Mouse (Mus musculus): ENCODE measurements around the gene Kalrn.
"Not testable (repeated sequence)": the region's sequence is repeated elsewhere in the genome, so short reads cannot be mapped to it uniquely, and the experiment has no call there.

Gene Kalrn

GRCm38 (mm10) chr16:34316253-34316652, 257.1 kb downstream of the Kalrn start:
- DNase-seq (ENCODE audit: low read depth, low spot score): no peak

GRCm38 (mm10) chr16:34314071-34314470, 259.3 kb downstream of the Kalrn start:
- no peak for DNase-seq (ENCODE audit: low read depth, low spot score)

- DNase-seq (ENCODE audit: low read depth, low spot score): no peak
Measured at GRCm38 (mm10) chr16:34311577-34311976, 261.8 kb downstream of the Kalrn start.

GRCm38 (mm10) chr16:34310363-34310762, 263.0 kb downstream of the Kalrn start:
- no peak for DNase-seq (ENCODE audit: low read depth, low spot score)

- no peak for DNase-seq (ENCODE audit: low read depth, low spot score)
Measured at GRCm38 (mm10) chr16:34308324-34308723, 265.0 kb downstream of the Kalrn start.

GRCm38 (mm10) chr16:34307458-34307857, 265.9 kb downstream of the Kalrn start:
- no peak for DNase-seq (ENCODE audit: low read depth, low spot score)

- DNase-seq (ENCODE audit: low read depth, low spot score): no peak
Measured at GRCm38 (mm10) chr16:34305586-34305985, 267.7 kb downstream of the Kalrn start.

- not testable (repeated sequence) for DNase-seq (ENCODE audit: low read depth, low spot score)
Measured at GRCm38 (mm10) chr16:34303818-34304217, 269.5 kb downstream of the Kalrn start.

- no peak for DNase-seq (ENCODE audit: low read depth, low spot score)
Measured at GRCm38 (mm10) chr16:34302503-34302902, 270.8 kb downstream of the Kalrn start.

GRCm38 (mm10) chr16:34302063-34302462, 271.3 kb downstream of the Kalrn start:
- DNase-seq (ENCODE audit: low read depth, low spot score): peak; percentile 20

- DNase-seq (ENCODE audit: low read depth, low spot score): no peak
Measured at GRCm38 (mm10) chr16:34299226-34299625, 274.1 kb downstream of the Kalrn start.

GRCm38 (mm10) chr16:34297911-34298682, 275.2 kb downstream of the Kalrn start:
- DNase-seq (ENCODE audit: low read depth, low spot score): no peak

- no peak for DNase-seq (ENCODE audit: low read depth, low spot score)
Measured at GRCm38 (mm10) chr16:34294568-34294967, 278.8 kb downstream of the Kalrn start.

- DNase-seq (ENCODE audit: low read depth, low spot score): no peak
Measured at GRCm38 (mm10) chr16:34293675-34294074, 279.7 kb downstream of the Kalrn start.

GRCm38 (mm10) chr16:34289583-34289982, 283.7 kb downstream of the Kalrn start:
- no peak for DNase-seq (ENCODE audit: low read depth, low spot score)

GRCm38 (mm10) chr16:34282026-34282425, 291.3 kb downstream of the Kalrn start:
- DNase-seq (ENCODE audit: low read depth, low spot score): no peak

- DNase-seq (ENCODE audit: low read depth, low spot score): no peak
Measured at GRCm38 (mm10) chr16:34279654-34280383, 293.5 kb downstream of the Kalrn start.

- DNase-seq (ENCODE audit: low read depth, low spot score): no peak
Measured at GRCm38 (mm10) chr16:34278249-34278790, 295.0 kb downstream of the Kalrn start.

- DNase-seq (ENCODE audit: low read depth, low spot score): no peak
Measured at GRCm38 (mm10) chr16:34274607-34275006, 298.7 kb downstream of the Kalrn start.

GRCm38 (mm10) chr16:34271476-34271875, 301.9 kb downstream of the Kalrn start:
- no peak for DNase-seq (ENCODE audit: low read depth, low spot score)

GRCm38 (mm10) chr16:34270681-34271080, 302.7 kb downstream of the Kalrn start:
- no peak for DNase-seq (ENCODE audit: low read depth, low spot score)

- no peak for DNase-seq (ENCODE audit: low read depth, low spot score)
Measured at GRCm38 (mm10) chr16:34269642-34270041, 303.7 kb downstream of the Kalrn start.

- no peak for DNase-seq (ENCODE audit: low read depth, low spot score)
Measured at GRCm38 (mm10) chr16:34267751-34268150, 305.6 kb downstream of the Kalrn start.
